Comparison of ENCODE assay signal across 19 mouse cellular contexts in the genomic region with DNA sequence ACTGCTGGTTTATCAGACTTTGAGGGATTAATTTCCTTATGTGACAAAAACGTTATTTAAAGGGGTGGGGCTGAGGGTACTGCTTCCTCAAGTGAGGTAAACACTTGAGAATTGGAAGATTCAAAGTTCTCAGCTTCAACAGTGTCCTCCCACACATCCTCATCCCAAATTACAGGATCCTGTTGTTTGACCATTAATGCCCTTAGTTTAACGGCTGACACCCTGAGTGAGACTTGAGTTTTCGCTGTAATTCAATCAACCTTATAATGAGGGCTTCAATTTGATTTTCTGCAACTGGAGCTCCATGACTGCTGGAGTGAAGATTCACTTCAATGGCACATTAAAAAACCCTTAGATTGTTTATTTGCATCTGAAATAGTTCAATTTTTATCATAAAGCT. TPM values are rescaled to one million over a fixed set of nuclear protein-coding genes. Genes with fewer than 3 reads are reported as not detected.
"Had no signal": no experiment of that assay in that cellular context is flagged by ENCODE, and none has a peak within 500 bp of the region (broad histone marks: within the 10 kb centered on the region; RNA-seq: fewer than 3 reads in every experiment).

No protein-coding gene starts in this region.

- H3K9me3 ChIP-seq: neural tube, embryonic 13.5 days; neural tube, embryonic 15.5 days; stomach, embryonic 15.5 days had no signal

- H3K27ac ChIP-seq: neural tube, embryonic 13.5 days; neural tube, embryonic 15.5 days; stomach, embryonic 15.5 days; stomach, postnatal 0 days had no signal

- H3K4me2 ChIP-seq: neural tube, embryonic 13.5 days; neural tube, embryonic 15.5 days; stomach, embryonic 15.5 days had no signal

- DNase-seq: retina, postnatal 1 day; right cerebral cortex, adult 18-20 months; right cerebral cortex, postnatal 14 days; right cerebral cortex, postnatal 25 days; right cerebral cortex, postnatal 4 days; spleen, adult 18-20 months; thymus, adult 18-20 months; thymus, adult 2 months; thymus, postnatal 14 days; thymus, postnatal 25 days; thymus, postnatal 36 days; thymus, postnatal 4 days had no signal

- H3K4me1 ChIP-seq: neural tube, embryonic 13.5 days; neural tube, embryonic 15.5 days; stomach, embryonic 15.5 days had no signal

- H3K9ac ChIP-seq: neural tube, embryonic 13.5 days; neural tube, embryonic 15.5 days; stomach, embryonic 15.5 days had no signal

- H3K4me3 ChIP-seq: neural tube, embryonic 13.5 days; neural tube, embryonic 15.5 days; stomach, embryonic 15.5 days had no signal

- H3K36me3 ChIP-seq: stomach, embryonic 15.5 days had no signal

- H3K27me3 ChIP-seq: neural tube, embryonic 13.5 days; neural tube, embryonic 15.5 days; stomach, embryonic 15.5 days had no signal

RNA-seq across cellular contexts. Expression of a gene that starts 1.7 kb away (rescaled TPM):
- polyA plus RNA-seq: small intestine, adult 2 months; spleen, adult 2 months; testis, adult 2 months; thymus, adult 2 months had no signal
